Mouse (Mus musculus): ENCODE results near the gene Col5a2. TPM values are rescaled to one million over a fixed set of nuclear protein-coding genes. Genes with fewer than 3 reads are reported as not detected.

Col5a2 gene
- 1.2 TPM for polyA plus RNA-seq (2014; fragmentation: Illumina TruSeq; extraction: RNeasy Lipid Tissue Mini Kit (QIAGEN cat#74804); ENCODE audit: low read depth, low replicate concordance)

DNA sequence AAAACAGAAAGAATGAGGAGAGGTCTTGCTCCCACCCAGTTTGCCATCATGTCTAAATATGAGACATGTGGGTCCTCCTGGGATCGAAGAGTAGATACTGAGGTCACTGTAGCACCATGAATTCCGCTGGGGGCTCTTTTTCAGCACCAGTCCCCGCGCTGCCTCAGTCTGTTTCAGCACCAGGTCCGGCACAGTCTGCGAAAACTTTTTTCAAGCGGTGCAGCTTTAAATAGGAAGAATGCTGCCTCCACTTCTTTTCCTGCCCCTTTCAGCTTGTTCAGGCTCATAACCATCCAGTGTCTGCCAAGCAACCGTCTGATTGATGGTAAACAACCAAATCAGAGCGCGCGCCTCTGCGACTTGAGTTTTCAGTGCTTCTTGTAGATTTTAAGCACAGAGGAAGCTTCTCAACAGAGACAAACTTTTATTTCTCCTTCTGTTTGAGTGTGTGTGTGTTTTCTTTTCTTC, at the start of gene Col5a2:
Col5a2 (minus strand) TSS at position 418 of the 468 bp plus-strand sequence.

Other genes starting within 250 kb of the Col5a2 start
- 25.0 TPM for gene Col3a1, start 191.7 kb downstream of the Col5a2 start, polyA plus RNA-seq (2014; fragmentation: Illumina TruSeq; extraction: RNeasy Lipid Tissue Mini Kit (QIAGEN cat#74804); ENCODE audit: low read depth, low replicate concordance)

All from liver, adult 10 weeks (tissue).